ENCODE assay signal across 8 mouse cellular contexts in genomic region chr4:148704756-148705155, GRCm38 (mm10).
DNase-seq lines count a peak whose midpoint lies in the region; ATAC-seq and TF ChIP-seq lines count a peak whose summit lies in the region.

No protein-coding gene starts in this region.

- no peak overlapping the region for H3K4me2 ChIP-seq in kidney, embryonic 15.5 days

- no peak overlapping the region for H3K27ac ChIP-seq in embryonic fibroblast, embryonic 13.5 days (ENCODE audit: insufficient read depth, low read length)
- H3K27ac ChIP-seq in kidney, embryonic 15.5 days = no peak overlapping the region

- no peaks in the 10 kb centered on the region; the same call in 1 of the 2 replicates for H3K27me3 ChIP-seq in kidney, embryonic 15.5 days

- 53% methylated on average over 3 of the region's 3 CpGs for WGBS in kidney, embryonic 15.5 days

- DNase-seq in gastrocnemius, adult 18-20 months (ENCODE audit: low spot score) = peak; percentile 37
- no peak for DNase-seq in gastrocnemius, postnatal 25 days
- DNase-seq in 3T3-L1 (ENCODE audit: low read depth, low spot score) = peak; percentile 50
- DNase-seq in NIH3T3 (ENCODE audit: low read depth) = peak; percentile 56
- DNase-seq in thymus, postnatal 0 days (ENCODE audit: low spot score) = peak; percentile 40

- no peak overlapping the region for H3K4me3 ChIP-seq in embryonic fibroblast, embryonic 13.5 days (ENCODE audit: insufficient read depth, low read length)
- no peak overlapping the region for H3K4me3 ChIP-seq in kidney, embryonic 15.5 days (replicated peaks)

- peak; percentile 87; the same call in 1 of the 2 replicates for TF ChIP-seq CTCF in embryonic fibroblast, embryonic 13.5 days (IDR thresholded peaks at IDR 0.05; ENCODE audit: borderline replicate concordance, insufficient read depth, low read length)

- H3K9ac ChIP-seq in kidney, embryonic 15.5 days = no peak overlapping the region

- H3K36me3 ChIP-seq in kidney, embryonic 15.5 days = no peaks in the 10 kb centered on the region

- H3K4me1 ChIP-seq in embryonic fibroblast, embryonic 13.5 days (ENCODE audit: control insufficient read depth, insufficient read depth, low read length) = no peaks in the 10 kb centered on the region
- H3K4me1 ChIP-seq in kidney, embryonic 15.5 days = peaks cover 20% of the 10 kb centered on the region

- H3K9me3 ChIP-seq in kidney, embryonic 15.5 days (replicated peaks) = no peaks in the 10 kb centered on the region

- TF ChIP-seq POLR2A in embryonic fibroblast, embryonic 13.5 days (IDR thresholded peaks at IDR 0.05; ENCODE audit: low read depth, low read length) = no peak

- peak; percentile 32 for ATAC-seq in kidney, embryonic 15.5 days (replicated peaks; ENCODE audit: low FRiP score)
- peak; percentile 67 for ATAC-seq in megakaryocyte-erythroid progenitor cell, adult 5-6 weeks (replicated peaks; ENCODE audit: low FRiP score, low TSS enrichment, poor library complexity, severe bottlenecking)
